Mouse (Mus musculus): Measurements from ENCODE around the gene Kctd18. TPM values are rescaled to one million over a fixed set of nuclear protein-coding genes. Genes with fewer than 3 reads are reported as not detected.
A peak's percentile ranks its signal among the peaks of the same experiment; 100 is the strongest.

Gene Kctd18
- polyA plus RNA-seq, 1 experiment from 2014 or later = 25.4 TPM

DNA sequence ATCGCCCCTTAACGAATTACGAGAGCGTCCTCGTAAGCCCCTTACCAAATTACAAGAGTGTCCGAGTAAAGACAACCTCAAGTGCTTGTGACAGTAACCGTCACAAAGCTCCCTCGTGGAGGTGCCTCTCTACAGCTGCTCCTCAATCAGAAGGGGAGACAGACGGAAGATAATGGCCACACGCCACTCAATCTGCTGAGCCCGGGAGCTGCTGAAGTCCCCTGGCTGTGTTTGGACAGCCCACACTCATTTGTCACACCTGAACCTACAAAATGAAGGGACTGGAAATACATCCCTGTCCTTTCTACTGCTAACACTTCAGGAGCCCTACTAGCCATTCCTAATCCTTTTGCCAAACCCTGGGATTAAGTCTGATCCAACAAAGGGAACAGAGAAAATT, 77.0 kb downstream of the Kctd18 start:
- WGBS = 52% methylated on average over 11 of the region's 11 CpGs
- no peak for ATAC-seq (ENCODE audit: low FRiP score)
- peaks cover 19% of the 10 kb centered on the region for H3K4me1 ChIP-seq
- H3K4me2 ChIP-seq = no peak overlapping the region
- no peak overlapping the region for H3K4me3 ChIP-seq (replicated peaks)
- no peaks in the 10 kb centered on the region for H3K27me3 ChIP-seq (replicated peaks)
- no peak overlapping the region for H3K27ac ChIP-seq (replicated peaks)
- no peak overlapping the region for H3K9ac ChIP-seq (replicated peaks)
- peaks cover 21% of the 10 kb centered on the region for H3K36me3 ChIP-seq
- H3K9me3 ChIP-seq (replicated peaks) = no peaks in the 10 kb centered on the region

DNA sequence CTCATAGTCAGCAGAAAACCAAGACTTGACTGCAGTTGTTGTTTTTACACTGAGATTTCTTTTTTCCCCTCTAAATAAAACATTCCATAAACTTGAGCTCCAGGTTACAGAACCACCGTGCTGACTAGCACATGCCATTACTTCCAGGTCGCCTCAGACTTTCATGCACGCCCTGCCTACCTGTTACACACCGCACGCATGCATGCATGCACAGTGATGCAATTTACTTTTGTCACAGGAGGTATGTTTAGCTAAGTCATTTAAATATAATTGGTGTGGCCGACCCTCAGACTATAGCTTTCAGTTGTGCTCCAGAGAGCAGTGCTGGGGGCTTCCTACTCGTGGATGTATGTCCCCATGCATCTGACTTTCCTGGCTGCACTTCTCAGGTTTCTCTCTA, 77.7 kb downstream of the Kctd18 start:
- Histone ChIP-seq H3K27me3 (replicated peaks) (no peaks in the 10 kb centered on the region), H3K27ac (replicated peaks) (no peak overlapping the region), H3K4me2 (no peak overlapping the region), H3K9me3 (replicated peaks) (no peaks in the 10 kb centered on the region), H3K9ac (replicated peaks) (no peak overlapping the region), H3K4me1 (peaks cover 19% of the 10 kb centered on the region), H3K4me3 (replicated peaks) (no peak overlapping the region), H3K36me3 (peaks cover 21% of the 10 kb centered on the region)
- ATAC-seq (ENCODE audit: low FRiP score) = peak; percentile 40; the same call in 1 of the 2 replicates
- 56% methylated on average over 7 of the region's 7 CpGs for WGBS

DNA sequence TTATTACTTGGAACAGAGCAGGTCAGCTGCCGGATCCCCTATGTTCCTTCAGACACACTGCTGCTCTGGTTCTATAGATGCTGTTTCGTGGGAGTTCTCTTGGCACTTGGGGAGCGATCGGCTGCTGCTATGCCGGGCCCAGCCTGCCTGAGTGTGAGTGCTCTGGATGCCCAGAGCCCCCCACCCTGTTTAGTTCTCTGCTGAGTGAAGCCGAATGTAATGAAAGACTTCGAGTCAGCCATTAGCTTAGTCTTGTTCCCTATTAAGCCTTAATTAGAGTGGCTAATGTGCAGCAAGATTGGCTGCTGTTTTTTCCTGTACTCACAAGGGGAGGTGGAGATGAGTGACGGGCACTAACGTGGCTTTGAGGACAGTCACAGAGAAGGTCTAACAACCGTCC, 78.1 kb downstream of the Kctd18 start:
- Histone ChIP-seq H3K9ac (replicated peaks) (no peak overlapping the region), H3K36me3 (peaks cover 21% of the 10 kb centered on the region), H3K4me2 (no peak overlapping the region), H3K27me3 (replicated peaks) (no peaks in the 10 kb centered on the region), H3K27ac (replicated peaks) (0 out of 2 replicates have a peak overlapping the region, but pooled peaks have one; percentile 13), H3K9me3 (replicated peaks) (no peaks in the 10 kb centered on the region), H3K4me3 (replicated peaks) (no peak overlapping the region), H3K4me1 (peaks cover 19% of the 10 kb centered on the region)
- 24% methylated on average over 10 of the region's 10 CpGs for WGBS
- peak; percentile 72 for ATAC-seq (ENCODE audit: low FRiP score)

DNA sequence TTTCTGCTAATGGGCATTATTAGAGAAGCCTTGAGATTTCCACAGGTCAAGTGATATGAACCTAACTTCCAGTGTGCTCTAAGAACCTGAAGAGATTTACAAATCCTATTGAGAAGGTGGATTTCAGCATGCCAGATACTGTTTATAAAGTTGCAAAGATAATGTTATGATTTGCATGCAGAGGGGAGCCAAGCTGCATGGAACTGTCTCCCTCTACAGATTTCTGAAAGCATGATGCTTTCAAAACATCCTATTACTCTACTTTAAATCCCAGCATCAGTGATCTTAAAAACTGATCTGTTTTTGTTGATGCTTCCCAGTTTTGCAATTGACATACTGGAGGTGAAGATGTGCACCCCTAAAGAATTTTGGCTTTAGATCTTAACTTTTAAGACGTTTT, 84.5 kb downstream of the Kctd18 start:
- Histone ChIP-seq H3K4me2 (no peak overlapping the region), H3K9ac (replicated peaks) (no peak overlapping the region), H3K27me3 (replicated peaks) (no peaks in the 10 kb centered on the region), H3K36me3 (peaks cover 9% of the 10 kb centered on the region; the same call in 1 of the 2 replicates), H3K27ac (replicated peaks) (no peak overlapping the region), H3K9me3 (replicated peaks) (no peaks in the 10 kb centered on the region), H3K4me3 (replicated peaks) (no peak overlapping the region), H3K4me1 (no peaks in the 10 kb centered on the region)
- WGBS = 59% methylated on average over 1 of the region's 1 CpGs
- no peak for ATAC-seq (ENCODE audit: low FRiP score)

DNA sequence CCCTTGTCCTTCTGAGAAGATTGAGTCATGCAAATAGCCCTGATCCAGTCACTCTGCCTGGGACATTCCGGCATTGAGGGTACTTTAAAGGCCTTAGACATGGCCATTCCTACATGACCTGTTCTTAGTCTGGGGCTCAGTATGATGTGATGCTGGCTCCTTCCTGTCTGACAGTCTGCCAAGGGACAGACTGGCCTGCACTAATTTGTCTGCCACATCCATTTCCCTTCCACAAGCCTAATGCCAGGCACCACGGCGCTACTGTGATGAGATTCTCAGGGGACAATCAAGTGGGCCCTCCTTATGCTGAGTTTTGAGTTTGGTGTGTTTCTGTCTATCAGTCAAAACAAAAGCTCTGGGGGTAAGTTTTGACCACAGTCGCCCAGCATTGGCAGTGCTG, 100.2 kb downstream of the Kctd18 start:
- no peak for ATAC-seq (ENCODE audit: low FRiP score)
- no peak overlapping the region for H3K4me3 ChIP-seq (replicated peaks)
- H3K9ac ChIP-seq (replicated peaks) = no peak overlapping the region
- no peaks in the 10 kb centered on the region for H3K27me3 ChIP-seq (replicated peaks)
- no peaks in the 10 kb centered on the region for H3K9me3 ChIP-seq (replicated peaks)
- H3K36me3 ChIP-seq = no peaks in the 10 kb centered on the region
- WGBS = 82% methylated on average over 4 of the region's 4 CpGs
- H3K4me2 ChIP-seq = no peak overlapping the region
- peaks cover 5% of the 10 kb centered on the region; the same call in 1 of the 2 replicates for H3K4me1 ChIP-seq
- no peak overlapping the region for H3K27ac ChIP-seq (replicated peaks)

DNA sequence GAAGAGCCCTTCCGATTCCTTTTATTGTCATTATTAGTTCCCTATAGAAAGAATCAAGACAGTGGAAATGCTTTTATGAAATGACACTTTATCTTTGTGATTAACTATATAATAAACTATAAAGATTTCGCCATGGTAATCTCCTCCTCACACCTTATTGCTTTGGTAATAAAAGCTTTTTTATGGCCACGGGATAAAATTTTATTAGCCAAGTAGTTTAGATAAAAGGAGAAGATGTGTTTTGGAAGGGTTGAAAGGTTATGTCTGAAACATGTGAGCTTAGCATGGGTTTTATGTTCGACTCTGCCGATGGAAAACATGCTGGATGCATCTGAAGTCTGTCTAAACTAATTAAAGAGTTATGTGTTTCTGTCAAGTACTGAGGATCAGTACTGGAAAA, 101.4 kb downstream of the Kctd18 start:
- Histone ChIP-seq H3K4me3 (replicated peaks) (no peak overlapping the region), H3K36me3 (no peaks in the 10 kb centered on the region), H3K27me3 (replicated peaks) (no peaks in the 10 kb centered on the region), H3K9ac (replicated peaks) (no peak overlapping the region), H3K4me2 (no peak overlapping the region), H3K4me1 (peaks cover 5% of the 10 kb centered on the region; the same call in 1 of the 2 replicates), H3K27ac (replicated peaks) (no peak overlapping the region), H3K9me3 (replicated peaks) (no peaks in the 10 kb centered on the region)
- WGBS = 54% methylated on average over 5 of the region's 5 CpGs
- no peak for ATAC-seq (ENCODE audit: low FRiP score)

DNA sequence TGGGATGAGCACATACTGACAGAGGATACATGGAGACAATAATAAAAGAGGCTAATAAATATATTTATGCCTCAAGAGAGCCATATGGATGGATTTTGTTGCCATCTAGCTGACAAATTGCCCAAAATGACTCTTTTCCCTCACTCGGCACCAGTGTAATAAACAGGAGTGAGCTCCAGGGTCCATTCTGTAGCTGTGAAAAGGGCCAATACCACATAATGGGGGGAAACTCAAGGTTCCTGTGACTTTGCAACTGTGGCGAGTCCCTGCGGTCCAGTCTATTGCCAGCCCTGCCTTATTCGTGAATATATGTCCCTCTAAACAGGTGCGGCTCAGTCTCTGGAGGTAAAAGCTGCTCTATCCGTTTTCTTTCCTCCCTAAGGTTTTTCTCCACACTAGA, 107.2 kb downstream of the Kctd18 start:
- Histone ChIP-seq H3K9ac (replicated peaks) (no peak overlapping the region), H3K36me3 (0 out of 2 replicates have a peak, but pooled peaks cover 8% of the 10 kb centered on the region), H3K27ac (replicated peaks) (no peak overlapping the region), H3K4me2 (no peak overlapping the region), H3K27me3 (replicated peaks) (no peaks in the 10 kb centered on the region), H3K4me3 (replicated peaks) (no peak overlapping the region), H3K4me1 (peaks cover 16% of the 10 kb centered on the region; the same call in 1 of the 2 replicates), H3K9me3 (replicated peaks) (no peaks in the 10 kb centered on the region)
- peak; percentile 72 for ATAC-seq (ENCODE audit: low FRiP score)
- WGBS = 44% methylated on average over 6 of the region's 6 CpGs

DNA sequence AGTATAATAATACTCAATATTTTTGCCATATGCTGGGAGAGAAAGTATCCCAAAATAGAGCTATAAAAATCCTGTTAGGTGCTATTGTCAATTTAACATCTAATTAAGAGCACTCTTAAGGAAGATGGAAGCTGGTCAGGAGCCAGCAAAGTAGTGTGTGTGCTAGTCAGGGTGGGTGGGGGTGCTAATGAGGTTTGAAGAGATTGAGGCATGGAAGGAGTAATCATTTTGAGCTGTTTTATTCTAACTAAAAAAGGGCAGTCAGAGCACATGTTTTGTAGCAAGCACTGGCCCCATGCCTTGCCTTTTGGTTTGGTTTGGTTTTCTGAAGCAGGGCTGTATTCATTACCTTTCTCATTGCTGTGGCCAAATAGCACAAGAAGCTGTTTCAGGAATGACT, 112.4 kb downstream of the Kctd18 start:
- H3K27ac ChIP-seq (replicated peaks) = no peak overlapping the region
- H3K4me3 ChIP-seq (replicated peaks) = no peak overlapping the region
- H3K4me2 ChIP-seq = no peak overlapping the region
- ATAC-seq (ENCODE audit: low FRiP score) = no peak
- peaks cover 14% of the 10 kb centered on the region; the same call in 1 of the 2 replicates for H3K4me1 ChIP-seq
- H3K9ac ChIP-seq (replicated peaks) = no peak overlapping the region
- H3K36me3 ChIP-seq = peaks cover 19% of the 10 kb centered on the region
- H3K9me3 ChIP-seq (replicated peaks) = no peaks in the 10 kb centered on the region
- no peaks in the 10 kb centered on the region for H3K27me3 ChIP-seq (replicated peaks)

DNA sequence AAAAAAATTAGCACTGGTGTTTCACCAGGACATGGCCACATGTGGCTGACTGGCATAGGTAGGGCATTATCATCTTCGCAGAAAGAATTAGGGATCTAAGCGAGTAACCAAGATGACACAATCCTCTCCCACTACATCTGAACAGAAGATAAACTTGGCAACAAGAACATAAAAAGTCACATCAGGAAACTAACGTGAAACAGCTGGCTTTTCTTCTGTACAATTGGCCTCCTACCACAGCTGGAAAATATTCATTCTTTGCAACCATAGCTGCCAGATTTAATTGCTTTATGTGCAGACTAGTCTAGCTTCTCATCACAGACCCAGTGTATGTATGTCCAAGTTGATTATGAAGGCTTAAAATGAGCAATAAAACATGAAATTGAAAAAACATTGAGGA, 112.8 kb downstream of the Kctd18 start:
- Histone ChIP-seq H3K4me1 (0 out of 2 replicates have a peak, but pooled peaks cover 11% of the 10 kb centered on the region), H3K4me2 (no peak overlapping the region), H3K9me3 (replicated peaks) (no peaks in the 10 kb centered on the region), H3K27ac (replicated peaks) (no peak overlapping the region), H3K27me3 (replicated peaks) (no peaks in the 10 kb centered on the region), H3K36me3 (peaks cover 22% of the 10 kb centered on the region), H3K9ac (replicated peaks) (no peak overlapping the region), H3K4me3 (replicated peaks) (no peak overlapping the region)
- 67% methylated on average over 3 of the region's 3 CpGs for WGBS
- ATAC-seq (ENCODE audit: low FRiP score) = peak; percentile 32; the same call in 1 of the 2 replicates

Other genes starting within 250 kb of the Kctd18 start
- gene Spats2l, start 244.8 kb downstream of the Kctd18 start, polyA plus RNA-seq (2015; fragmentation: Nextera tagmentation; extraction: Ambion mirVana) = 78.3 and 78.7 TPM in 2 replicates
- gene Sgo2a, start 23.0 kb downstream of the Kctd18 start, polyA plus RNA-seq (2015; fragmentation: Nextera tagmentation; extraction: Ambion mirVana) = 2.3 and 5.0 TPM in 2 replicates
- gene Aox1, start 11.0 kb upstream of the Kctd18 start, polyA plus RNA-seq (2015; fragmentation: Nextera tagmentation; extraction: Ambion mirVana) = 0.22 TPM in 2 replicates
- gene Aox3, start 94.2 kb upstream of the Kctd18 start, polyA plus RNA-seq (2015; fragmentation: Nextera tagmentation; extraction: Ambion mirVana) = 0.51 and 0.66 TPM in 2 replicates
- 0.42 and 0.68 TPM in 2 replicates for gene Aox4, start 191.4 kb upstream of the Kctd18 start, polyA plus RNA-seq (2015; fragmentation: Nextera tagmentation; extraction: Ambion mirVana)